8 mouse cellular contexts compared by ENCODE assay signal in the genomic region with DNA sequence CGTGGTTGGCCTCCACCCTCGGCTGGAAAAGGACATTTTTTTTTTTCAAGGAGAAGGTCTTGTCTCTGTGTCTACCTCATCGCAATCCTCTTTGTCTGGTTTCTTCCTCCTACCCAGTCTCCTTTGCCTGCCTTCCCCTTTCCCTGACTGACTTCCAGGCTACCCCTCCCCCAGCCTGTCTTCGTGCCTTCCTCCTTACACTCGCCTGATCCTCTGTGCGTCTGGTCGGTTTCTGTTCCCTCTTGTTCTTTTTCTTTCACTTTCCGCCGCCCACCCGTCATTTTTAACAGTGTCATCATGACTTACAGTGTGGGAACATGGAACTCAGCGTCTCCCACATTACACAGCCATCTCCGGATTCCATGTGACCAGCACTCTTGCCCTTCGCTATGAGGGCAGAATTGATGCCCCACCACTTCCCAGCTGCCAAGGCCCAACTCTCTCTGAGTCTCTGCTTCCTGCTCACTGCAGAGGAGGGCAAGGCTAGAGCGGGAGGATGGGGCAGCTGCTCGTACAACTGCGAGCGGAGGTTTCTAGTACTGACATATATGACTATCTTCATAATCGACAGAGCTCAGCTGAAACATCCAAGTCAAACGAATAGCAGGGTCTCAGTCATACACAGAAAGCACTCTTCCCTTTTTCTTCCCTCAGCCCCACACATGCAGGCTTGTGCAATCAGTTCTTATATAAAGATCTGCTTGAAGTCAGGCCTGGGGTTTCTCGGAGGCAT.
DNase-seq lines count a peak whose midpoint lies in the region; ATAC-seq and TF ChIP-seq lines count a peak whose summit lies in the region.

No protein-coding gene starts in this region.

- H3K4me3 ChIP-seq in ES-E14 (ENCODE audit: insufficient read depth in 1 of 2, low read depth in 1 of 2, low read length in 2 of 2, poor library complexity in 1 of 2, severe bottlenecking in 1 of 2), result peak overlapping the region in 1 of 2 experiments; percentile 20; a peak in 2 of 4 replicates

- intact Hi-C loops in heart, postnatal 14 days (cut with DNase I), result loop anchor here (5.0 kb wide), 1 partner anchor 67 kb away; no protein-coding TSS in a partner anchor

- DNase-seq in A20 (ENCODE audit: low read depth, low spot score), result peak; percentile 94
- no peak for DNase-seq in ES-E14 (ENCODE audit: low read depth, low spot score)
- DNase-seq in heart, postnatal 14 days, result peak; percentile 45 to 61
- DNase-seq in layer of hippocampus, adult 18-20 months (ENCODE audit: low spot score in 2 of 2), result peak; percentile 41 to 73
- peak; percentile 74 to 78 for DNase-seq in lung, adult 18-20 months
- peak; percentile 60 to 73 for DNase-seq in right cerebral cortex, adult 2 months (ENCODE audit: low spot score in 2 of 2)
- DNase-seq in testis, postnatal 10 days (ENCODE audit: low spot score), result no peak

- 0 out of 2 replicates have a peak overlapping the region, but pooled peaks have one; percentile 7 for H3K9ac ChIP-seq in ES-E14 (ENCODE audit: insufficient read depth, low read depth, low read length, poor library complexity, severe bottlenecking)

- no peaks in the 10 kb centered on the region for H3K9me3 ChIP-seq in ES-E14 (ENCODE audit: control insufficient read depth, insufficient read depth, low read depth, low read length)

- in situ Hi-C loops in ES-E14 (cut with MboI; ENCODE audit: low sequenced_read_pairs in 2 of 2, unreplicated experiment in 2 of 2), result no loop called here

- peak overlapping the region; percentile 15; the same call in 1 of the 2 replicates for H3K27ac ChIP-seq in ES-E14 (ENCODE audit: insufficient read depth, low read depth, low read length, poor library complexity, severe bottlenecking)

- H3K36me3 ChIP-seq in ES-E14 (ENCODE audit: control insufficient read depth, insufficient read depth, low read length, poor library complexity, severe bottlenecking), result no peaks in the 10 kb centered on the region

- peak; percentile 54; the same call in 1 of the 2 replicates for ATAC-seq in erythroid progenitor cell, adult 5-6 weeks (replicated peaks; ENCODE audit: low FRiP score, poor library complexity, severe bottlenecking)

- peaks cover 11% of the 10 kb centered on the region in 2 experiments for H3K4me1 ChIP-seq in ES-E14 (ENCODE audit: control insufficient read depth in 2 of 2, insufficient read depth in 2 of 2, low read length in 2 of 2, poor library complexity in 1 of 2)

TF ChIP-seq in ES-E14, 5 proteins besides CTCF, POLR2A, EP300 and RAD21:
- no peak for TF ChIP-seq MAFK (IDR thresholded peaks at IDR 0.05; ENCODE audit: insufficient read depth, low read depth, low read length)
- TF ChIP-seq HCFC1 (IDR thresholded peaks at IDR 0.05; ENCODE audit: borderline replicate concordance, insufficient read depth, low read length), result no peak
- TF ChIP-seq CHD2 (IDR thresholded peaks at IDR 0.05; ENCODE audit: low read depth, low read length), result no peak
- TF ChIP-seq ZNF384 (IDR thresholded peaks at IDR 0.05; ENCODE audit: low read depth, low read length), result no peak
- no peak for TF ChIP-seq ZC3H11A (IDR thresholded peaks at IDR 0.05; ENCODE audit: borderline replicate concordance, low read depth, low read length)

Comparison
In these comparisons a context has a peak if more than half of its experiments do, and no peak if none do; other contexts are left out.
1. DNase-seq: peak in A20 (single experiment), heart, postnatal 14 days (2 of 2), layer of hippocampus, adult 18-20 months (2 of 2), lung, adult 18-20 months (2 of 2) and right cerebral cortex, adult 2 months (2 of 2); none in ES-E14 (single experiment) and testis, postnatal 10 days (single experiment).